Mouse (Mus musculus) MEL (cell line): Measurements from ENCODE around the gene Gm11564.

Experiments
- CTCF ChIP-seq, 3 experiments: IDR thresholded peaks in 2 of 3; conservative IDR thresholded peaks in 1 of 3; 2 replicates each; pipeline ENCODE4 v1.5.1; 2011 to 2012; ENCODE audit warnings: low read length in 3 of 3, low read depth in 2 of 3, mild to moderate bottlenecking in 2 of 3, improper control_type of control experiment in 1 of 3, inconsistent platforms in 1 of 3, mixed read lengths in 1 of 3, moderate library complexity in 1 of 3; ENCODE audit not compliant: control insufficient read depth in 1 of 3, insufficient read depth in 1 of 3, poor library complexity in 1 of 3, severe bottlenecking in 1 of 3
- GATA1 ChIP-seq: IDR thresholded peaks from 2 replicates; pipeline ENCODE4 v1.6.1; 2011; ENCODE audit warnings: low read depth, low read length, improper control_type of control experiment
- NRF1 ChIP-seq: IDR thresholded peaks from 2 replicates; pipeline ENCODE4 v1.6.1; 2014; ENCODE audit warnings: low read depth, mild to moderate bottlenecking, inconsistent platforms, low read length, improper control_type of control experiment, moderate library complexity; ENCODE audit not compliant: poor library complexity, insufficient read depth, severe bottlenecking
- POLR2AphosphoS2 ChIP-seq: IDR thresholded peaks from 2 replicates; pipeline ENCODE4 v1.6.1; 2011; ENCODE audit warnings: low read length, improper control_type of control experiment
- USF1 ChIP-seq: IDR thresholded peaks from 2 replicates; pipeline ENCODE4 v1.6.1; 2014; ENCODE audit warnings: low read depth, mild to moderate bottlenecking, inconsistent platforms, low read length, improper control_type of control experiment, moderate library complexity

DNA sequence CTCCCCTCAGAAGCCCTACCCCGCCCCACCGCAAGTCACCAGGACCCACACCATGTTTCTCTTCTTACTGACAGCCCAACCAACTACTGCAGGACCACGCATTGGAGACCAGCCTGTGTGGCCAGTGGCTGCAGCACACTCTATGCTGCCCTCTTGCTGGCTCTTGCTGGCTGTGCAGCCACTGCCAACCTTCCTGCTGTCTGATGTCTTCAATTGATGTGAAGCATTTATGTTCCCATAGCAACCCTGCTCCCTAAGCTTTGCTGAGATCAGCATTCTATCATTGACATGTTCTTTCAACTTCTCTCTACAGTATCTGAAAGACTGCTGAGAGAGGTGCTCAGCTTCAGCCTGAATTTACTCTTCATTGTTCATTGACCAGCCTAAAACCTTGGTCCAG is 38.7 kb upstream of the Gm11564 start:
- TF ChIP-seq NRF1 (no peak), CTCF (IDR thresholded peaks at IDR 0.05 in 2 of 3, conservative IDR thresholded peaks at IDR 0.05 in 1 of 3; ENCODE audit: control insufficient read depth in 1 of 3, insufficient read depth in 1 of 3, low read depth in 2 of 3, low read length in 3 of 3, poor library complexity in 1 of 3, severe bottlenecking in 1 of 3) (no peak), POLR2AphosphoS2 (no peak), GATA1 (no peak), USF1 (no peak)
